Mouse (Mus musculus) lung, postnatal 10 days (tissue): ENCODE results near the gene Pkdrej.

Experiments used
- DNase-seq: peaks from one replicate; pipeline ENCODE4 v3.0.0; 2021

Gene Pkdrej

GRCm38 (mm10) chr15:85766677-85767076 is 54.9 kb downstream of the Pkdrej start:
- no peak for DNase-seq

- DNase-seq = no peak
These were observed 56.5 kb downstream of the Pkdrej start for GRCm38 (mm10) chr15:85765022-85765421.
